Mouse (Mus musculus): Measurements from ENCODE around the gene Gm20388.

Gm20388 gene

GRCm38 (mm10) chr8:121847261-121847822 is 1936.7 kb downstream of the Gm20388 start:
- no peak for DNase-seq (ENCODE audit: low spot score in 2 of 2)

- no peak for DNase-seq (ENCODE audit: low spot score in 2 of 2)
Measured at GRCm38 (mm10) chr8:121847987-121848386, 1937.3 kb downstream of the Gm20388 start.

GRCm38 (mm10) chr8:121848495-121848894 is 1937.9 kb downstream of the Gm20388 start:
- no peak for DNase-seq (ENCODE audit: low spot score in 2 of 2)

DNA sequence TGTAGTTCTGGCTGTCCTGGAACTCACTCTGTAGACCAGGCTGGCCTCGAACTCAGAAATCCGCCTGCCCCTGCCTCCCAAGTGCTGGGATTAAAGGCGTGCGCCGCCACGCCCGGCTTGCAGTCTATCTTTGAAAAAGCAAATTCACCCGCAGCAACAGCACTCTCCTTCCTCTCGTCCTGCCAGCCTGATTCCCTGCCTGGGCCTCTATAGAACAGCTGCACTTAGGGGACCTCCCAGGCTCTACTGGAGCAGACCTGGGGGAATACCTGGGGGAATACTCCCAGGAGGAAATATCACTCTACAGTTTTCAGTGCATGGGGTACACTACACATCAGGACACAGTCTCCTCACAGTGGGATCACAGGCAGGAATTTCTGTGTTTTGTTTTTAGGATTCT is 1938.7 kb downstream of the Gm20388 start:
- DNase-seq (ENCODE audit: low spot score in 2 of 2), result no peak

DNA sequence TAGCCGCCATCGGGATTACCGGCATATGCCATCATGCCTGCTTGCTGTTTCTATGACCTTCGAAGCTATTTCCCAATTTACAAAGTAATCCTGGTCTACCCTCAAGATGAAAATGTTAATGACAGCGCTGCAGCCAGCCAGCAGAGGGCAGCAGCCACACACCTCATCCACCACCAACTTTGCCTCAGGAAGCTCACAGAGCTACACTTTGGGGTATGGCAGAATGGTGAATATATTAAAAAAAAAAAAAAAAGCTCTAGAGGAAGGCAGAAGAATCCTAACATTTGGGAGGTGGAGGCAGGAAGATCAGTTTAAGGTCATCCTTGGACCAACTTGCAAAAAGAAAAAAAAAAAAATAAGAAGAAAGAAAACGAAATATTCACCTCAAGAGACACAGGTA is 1939.4 kb downstream of the Gm20388 start:
- peak; percentile 43 to 49 for DNase-seq (ENCODE audit: low spot score in 2 of 2)

DNA sequence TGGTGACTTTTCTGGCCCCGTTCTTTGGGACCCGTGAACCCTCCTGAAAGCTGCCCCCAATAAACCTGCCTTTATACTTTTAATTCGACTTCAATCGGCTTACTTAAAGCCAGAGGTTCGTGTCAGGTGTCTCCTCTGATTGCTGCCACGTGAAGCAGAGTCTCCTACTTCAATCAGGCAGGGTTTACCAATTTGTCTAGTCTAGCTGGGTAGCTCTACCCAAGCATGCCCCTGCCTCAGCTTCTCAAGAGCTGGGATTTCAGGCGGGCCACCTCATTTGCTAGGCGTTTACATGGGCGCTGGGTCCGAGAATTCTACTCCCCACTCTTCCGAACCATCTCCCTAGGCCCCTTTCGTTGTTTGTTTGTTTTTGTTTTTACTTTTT is 1939.8 kb downstream of the Gm20388 start:
- no peak for DNase-seq (ENCODE audit: low spot score in 2 of 2)

GRCm38 (mm10) chr8:121850821-121851470 is 1940.3 kb downstream of the Gm20388 start:
- DNase-seq (ENCODE audit: low spot score in 2 of 2), result peak; percentile 86 to 93

DNA sequence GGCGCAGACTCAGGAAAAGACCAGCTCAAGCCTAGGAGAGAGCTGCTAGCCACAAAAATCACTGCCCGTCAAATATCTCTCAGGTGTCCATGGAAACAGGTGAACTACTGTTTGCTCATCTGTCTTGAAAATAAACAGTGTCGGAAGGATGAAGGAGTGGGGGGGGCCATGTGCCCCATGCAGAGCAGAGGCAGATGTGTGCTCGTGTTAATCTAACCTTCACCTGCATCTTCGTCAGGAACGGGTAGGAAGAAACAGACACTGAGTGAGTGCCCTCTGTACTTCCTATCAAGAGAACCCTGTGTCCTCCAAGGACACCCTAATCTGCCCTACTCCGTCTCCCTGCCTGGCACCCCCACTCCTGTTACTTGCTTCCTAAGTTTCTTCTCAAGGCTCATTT is 1941.1 kb downstream of the Gm20388 start:
- no peak for DNase-seq (ENCODE audit: low spot score in 2 of 2)

GRCm38 (mm10) chr8:121852464-121852863 is 1941.8 kb downstream of the Gm20388 start:
- DNase-seq (ENCODE audit: low spot score in 2 of 2), result no peak

- DNase-seq (ENCODE audit: low spot score in 2 of 2), result no peak
Measured at GRCm38 (mm10) chr8:121853586-121853985, 1942.9 kb downstream of the Gm20388 start.

GRCm38 (mm10) chr8:121856071-121856746 is 1945.6 kb downstream of the Gm20388 start:
- no peak for DNase-seq (ENCODE audit: low spot score in 2 of 2)

DNA sequence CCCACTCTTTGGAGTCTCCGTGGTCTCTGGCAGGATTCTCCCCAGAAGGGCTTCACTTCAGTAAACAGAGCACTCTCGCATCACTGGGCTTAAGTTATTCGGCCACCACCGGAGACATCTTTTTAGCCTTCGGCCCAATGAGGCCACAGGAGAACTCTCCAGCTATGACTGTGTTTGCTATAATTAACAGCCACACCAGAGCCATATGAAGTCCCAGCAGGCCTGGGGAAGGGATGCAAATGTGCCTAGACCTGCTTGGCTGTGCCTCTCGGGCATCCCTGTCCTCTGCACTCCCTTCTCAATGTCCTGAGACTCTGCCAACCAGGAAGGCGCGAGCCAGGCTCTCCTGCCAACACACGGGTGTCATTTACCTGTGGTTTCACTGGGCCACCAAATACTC is 1946.7 kb downstream of the Gm20388 start:
- DNase-seq (ENCODE audit: low spot score in 2 of 2), result no peak

DNA sequence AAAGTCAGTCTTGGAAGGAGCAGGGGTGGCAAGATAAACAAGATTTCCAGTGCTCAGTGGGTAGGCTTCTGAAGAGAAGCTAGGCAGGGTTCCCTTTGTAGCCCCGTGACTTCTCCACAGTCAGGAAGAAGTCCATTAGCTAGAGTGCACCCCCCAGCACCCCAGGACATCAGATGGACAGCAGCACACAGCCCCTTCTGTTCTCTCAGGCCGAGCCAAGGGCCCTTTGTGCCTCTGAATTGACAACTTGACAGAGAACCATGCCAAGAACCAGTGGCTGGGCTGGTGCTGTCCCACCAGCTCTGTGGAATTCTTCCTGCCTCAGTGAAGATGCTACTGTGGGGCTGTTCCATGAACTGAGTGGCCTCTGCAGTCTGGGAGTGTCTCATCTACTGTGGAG is 1947.1 kb downstream of the Gm20388 start:
- no peak for DNase-seq (ENCODE audit: low spot score in 2 of 2)

- no peak for DNase-seq (ENCODE audit: low spot score in 2 of 2)
Measured at GRCm38 (mm10) chr8:121861276-121861675, 1950.6 kb downstream of the Gm20388 start.

DNA sequence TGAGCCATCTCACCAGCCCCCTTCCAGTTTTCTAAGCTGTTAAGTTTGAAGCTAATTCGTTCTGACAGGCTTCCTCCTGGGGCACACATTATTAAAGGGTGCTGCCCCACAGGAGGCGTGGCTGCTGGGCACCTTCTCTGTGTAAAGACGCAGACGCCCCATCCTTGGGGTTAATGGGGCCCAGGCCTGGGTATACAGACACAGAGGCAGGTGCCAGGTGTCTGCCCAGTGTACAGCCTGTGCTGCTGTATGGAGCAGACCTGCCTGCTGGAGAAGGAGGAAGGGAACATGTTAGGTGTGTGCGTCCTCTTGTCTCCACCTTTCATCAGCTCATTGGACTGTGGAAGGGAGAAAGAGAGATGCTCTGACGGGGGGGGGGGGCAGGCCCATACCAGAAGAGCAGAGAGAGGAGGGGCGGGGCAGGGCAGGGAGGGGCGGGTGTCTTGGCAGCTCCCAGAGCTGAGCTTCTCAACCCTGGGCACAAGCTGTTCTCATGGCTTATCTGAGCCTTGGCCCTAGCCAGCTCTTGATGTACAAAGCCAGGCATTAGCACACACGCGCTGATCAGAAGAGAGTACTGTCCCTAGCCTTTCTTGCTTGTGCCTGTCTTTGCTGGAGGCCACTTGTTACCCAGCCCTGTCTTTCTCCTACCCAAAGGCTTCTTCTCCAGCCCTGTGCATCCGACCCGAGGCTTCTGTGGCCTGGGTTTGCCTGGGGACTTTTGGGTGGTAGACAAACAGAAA is 1951.3 kb downstream of the Gm20388 start:
- peak in 1 of 2 experiments; percentile 28 for DNase-seq (ENCODE audit: low spot score in 2 of 2)

DNA sequence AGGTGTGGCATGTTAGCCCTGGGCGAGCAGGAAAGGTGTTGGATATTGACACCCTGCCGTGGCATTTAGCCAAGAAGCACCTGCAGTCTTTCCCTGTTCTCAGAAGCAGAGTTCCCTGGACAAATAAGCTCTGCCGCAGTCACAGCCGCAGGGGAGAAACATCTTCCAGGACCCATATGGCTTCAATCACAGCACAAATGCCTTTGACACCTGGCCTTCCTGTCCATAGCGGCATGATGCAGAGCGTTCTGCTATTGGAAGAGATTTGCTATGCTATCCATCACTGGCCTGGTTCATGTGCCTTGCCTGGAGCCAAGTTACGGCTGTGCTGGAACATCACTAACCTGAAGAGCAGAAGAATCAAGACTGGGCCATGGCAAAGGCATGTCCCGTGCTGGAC is 1954.7 kb downstream of the Gm20388 start:
- DNase-seq (ENCODE audit: low spot score in 2 of 2), result no peak

DNA sequence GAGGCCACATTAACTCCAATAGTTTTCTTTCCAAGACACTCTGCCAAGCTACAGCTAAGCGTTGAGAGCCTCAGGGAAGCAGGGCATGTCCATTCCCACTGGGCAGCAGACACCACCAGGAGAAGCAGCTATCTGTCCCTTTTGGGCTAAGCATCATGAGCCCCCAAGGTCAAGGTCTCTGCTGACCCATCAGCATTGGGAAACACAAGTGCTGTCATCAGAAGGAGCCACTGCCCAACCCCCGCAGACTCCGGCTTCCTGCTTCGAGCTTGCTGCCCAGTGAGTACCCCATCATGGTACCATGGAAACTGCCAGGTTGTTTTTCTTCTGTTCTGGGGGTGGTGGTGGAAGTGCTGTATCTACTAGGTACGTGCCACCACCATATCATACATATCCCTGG is 1957.6 kb downstream of the Gm20388 start:
- DNase-seq (ENCODE audit: low spot score in 2 of 2), result no peak

- no peak for DNase-seq (ENCODE audit: low spot score in 2 of 2)
Measured at GRCm38 (mm10) chr8:121868896-121869295, 1958.3 kb downstream of the Gm20388 start.

DNA sequence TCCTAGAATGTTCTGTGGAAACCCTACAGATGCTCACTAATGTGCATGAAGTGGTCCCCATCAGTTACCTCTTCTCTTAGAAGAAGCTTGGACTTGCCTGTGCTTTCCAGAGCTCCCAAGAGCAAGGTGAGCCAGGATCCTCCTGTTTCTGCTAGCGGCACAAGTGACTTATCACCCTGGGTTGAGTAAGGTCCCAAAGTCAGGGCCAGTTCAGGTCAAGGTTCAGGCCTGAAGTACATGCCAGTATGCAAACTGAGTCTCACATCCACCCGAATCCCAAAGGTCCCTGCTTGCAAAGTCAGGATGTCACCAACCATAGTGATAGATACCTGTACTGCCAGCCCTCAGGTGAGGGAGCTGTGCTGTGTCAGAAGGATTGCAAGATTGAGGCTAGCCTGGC is 1959.5 kb downstream of the Gm20388 start:
- DNase-seq (ENCODE audit: low spot score in 2 of 2), result no peak

DNA sequence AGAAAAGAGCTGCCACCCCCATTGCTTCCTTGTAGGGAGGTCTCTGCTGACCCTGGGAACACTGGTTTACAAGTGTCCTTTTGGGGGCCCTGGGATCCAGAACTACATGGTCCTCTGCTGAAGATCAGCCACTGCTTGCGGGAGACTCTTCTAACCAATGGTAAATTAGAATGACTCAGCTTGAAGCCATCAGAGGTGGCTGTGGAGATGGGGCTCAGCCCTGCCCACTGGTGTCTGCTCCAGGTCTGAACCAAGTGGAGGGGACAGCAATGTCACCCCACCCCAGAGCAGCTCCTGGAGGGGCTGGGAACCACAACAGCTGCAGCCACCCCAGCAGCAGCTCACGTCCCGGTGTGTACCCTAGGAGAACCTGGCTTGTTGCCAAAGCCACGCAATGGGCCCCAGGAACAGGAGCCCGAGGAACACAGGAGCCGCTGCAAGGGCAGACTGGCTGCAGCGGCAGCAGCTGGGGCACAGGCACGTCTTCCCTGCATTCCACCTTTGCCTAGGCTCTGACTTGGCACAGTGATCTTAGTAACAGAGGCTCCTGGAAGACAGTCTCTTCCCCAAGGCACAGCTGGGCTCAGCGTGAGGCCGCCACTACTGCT is 1961.3 kb downstream of the Gm20388 start:
- DNase-seq (ENCODE audit: low spot score in 2 of 2), result no peak

DNA sequence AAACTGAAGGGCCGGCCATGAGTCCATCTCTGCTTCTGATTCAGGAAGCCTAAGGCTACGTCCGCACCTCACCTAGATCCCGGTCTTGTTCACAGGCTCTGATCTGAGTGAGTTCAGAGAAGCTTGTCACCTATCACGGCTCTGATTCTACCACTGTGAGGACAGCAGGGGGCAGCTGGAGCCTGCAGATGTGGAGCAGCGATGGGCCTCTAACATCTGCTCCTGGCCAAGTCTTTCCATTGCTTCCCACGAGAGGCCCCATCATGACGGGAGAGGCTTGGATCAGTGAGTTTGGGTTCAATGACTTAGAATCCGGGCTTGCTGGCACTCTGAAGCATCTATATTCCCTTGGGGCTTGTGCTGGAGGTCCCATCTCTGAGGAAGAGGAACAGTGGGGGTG is 1963.4 kb downstream of the Gm20388 start:
- DNase-seq (ENCODE audit: low spot score in 2 of 2), result peak; percentile 40 to 43

DNA sequence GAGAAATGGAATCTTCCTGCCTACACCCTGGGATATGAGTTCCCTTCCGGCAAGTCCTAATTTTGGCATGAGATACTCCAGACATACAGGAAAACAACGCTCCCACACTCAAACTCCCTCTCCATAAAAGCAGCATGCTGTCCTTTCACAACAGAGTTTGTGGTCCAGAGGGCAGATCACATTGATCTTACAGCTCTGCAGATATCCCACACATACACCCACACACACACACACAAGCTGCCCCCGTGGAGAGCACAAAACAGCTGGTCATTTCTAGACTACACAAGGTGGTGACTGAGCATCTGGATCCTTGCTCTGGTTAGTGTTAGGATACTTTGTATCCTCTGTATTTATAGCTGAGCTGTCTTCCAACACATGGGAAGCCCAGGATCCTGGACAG is 1964.4 kb downstream of the Gm20388 start:
- DNase-seq (ENCODE audit: low spot score in 2 of 2), result no peak

All from heart, adult 9 months (tissue).